Mouse (Mus musculus): ENCODE measurements around the gene Ccdc51. TPM values are rescaled to one million over a fixed set of nuclear protein-coding genes. Genes with fewer than 3 reads are reported as not detected.

The Ccdc51 gene
- total RNA-seq, 2 experiments from 2014 or later = 7.9 to 8.1 TPM

DNA sequence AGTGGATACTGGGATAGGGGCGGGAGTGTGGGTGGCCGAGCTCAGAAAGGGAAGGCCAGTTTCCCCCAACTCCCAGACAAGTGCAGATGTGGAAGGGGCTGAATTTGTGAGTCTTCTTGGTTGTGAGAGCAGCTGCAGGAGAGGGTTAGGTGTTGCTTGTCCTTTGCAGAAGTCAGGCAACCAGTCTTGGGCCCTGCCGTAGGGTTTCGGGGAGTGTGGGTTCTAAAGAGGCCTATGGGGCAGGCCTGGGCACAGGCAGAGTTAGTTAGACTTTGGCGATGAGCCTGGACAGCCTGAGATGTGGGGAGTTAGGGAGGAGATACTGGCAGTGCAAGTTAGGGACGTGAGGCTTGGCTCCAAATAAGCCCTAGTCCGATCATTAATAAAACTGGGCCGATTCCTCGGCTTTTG is 14.0 kb downstream of the Ccdc51 start:
- no peak for DNase-seq (ENCODE audit: low spot score)

DNA sequence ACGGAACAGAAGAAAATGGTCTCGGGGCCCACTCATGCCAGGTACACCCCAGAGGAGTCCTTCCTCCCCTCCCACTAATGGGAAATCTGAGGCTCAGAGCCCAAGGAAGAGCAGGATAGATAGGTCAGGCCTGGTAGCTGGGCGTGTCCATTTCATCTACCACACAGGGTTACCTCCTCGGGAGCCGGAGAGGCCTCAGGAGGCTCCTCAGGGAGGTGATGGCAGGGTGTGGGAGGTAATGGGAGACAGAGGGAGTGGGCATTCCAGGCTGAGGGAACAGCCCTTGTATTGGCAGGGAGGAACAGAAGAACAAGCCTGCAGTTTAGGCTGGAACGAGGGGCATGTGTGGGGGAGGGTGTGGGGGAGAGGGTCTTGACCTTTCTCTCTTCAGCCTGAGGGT is 14.6 kb downstream of the Ccdc51 start:
- DNase-seq (ENCODE audit: low spot score) = no peak

DNA sequence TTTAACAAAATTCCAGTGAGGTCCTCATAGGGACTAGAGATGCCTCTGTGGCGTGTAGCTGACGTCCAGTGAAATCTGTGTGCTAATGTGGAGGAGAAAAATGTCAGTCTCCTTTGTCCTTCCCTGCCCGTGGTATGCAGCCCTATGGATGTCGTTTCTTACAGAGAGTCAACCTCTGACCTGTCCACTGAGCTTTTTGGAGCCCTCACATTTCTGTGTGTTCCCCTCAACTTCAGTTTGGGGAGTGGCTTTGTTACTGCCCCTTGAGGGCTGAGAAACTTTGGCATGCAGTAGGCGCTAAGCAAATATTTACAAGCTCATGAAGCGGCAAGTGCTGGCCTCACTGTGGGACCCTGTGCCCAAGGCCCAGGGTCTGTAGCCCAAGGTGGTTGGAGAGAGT is 15.0 kb downstream of the Ccdc51 start:
- no peak for DNase-seq (ENCODE audit: low spot score)

DNA sequence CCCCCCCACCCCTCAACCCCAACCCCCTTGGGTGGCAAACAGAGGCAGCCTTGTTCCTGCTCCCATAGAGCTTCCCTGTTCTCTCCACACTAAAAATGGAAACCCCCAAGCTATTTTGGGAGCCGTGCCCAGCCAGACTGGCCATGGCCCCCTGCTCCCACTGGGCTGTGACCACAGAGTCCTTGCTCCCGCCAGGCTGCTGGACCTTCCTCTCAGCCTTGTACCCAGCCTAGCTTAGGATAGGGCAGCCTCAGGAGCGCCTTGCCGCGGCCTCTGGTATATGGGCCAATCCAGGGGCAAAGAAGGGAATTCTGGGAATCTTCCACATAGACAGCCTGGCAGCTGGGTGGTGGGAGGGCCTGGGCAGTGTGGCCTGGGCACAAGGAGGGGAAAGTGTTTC is 15.5 kb downstream of the Ccdc51 start:
- DNase-seq (ENCODE audit: low spot score) = no peak

DNA sequence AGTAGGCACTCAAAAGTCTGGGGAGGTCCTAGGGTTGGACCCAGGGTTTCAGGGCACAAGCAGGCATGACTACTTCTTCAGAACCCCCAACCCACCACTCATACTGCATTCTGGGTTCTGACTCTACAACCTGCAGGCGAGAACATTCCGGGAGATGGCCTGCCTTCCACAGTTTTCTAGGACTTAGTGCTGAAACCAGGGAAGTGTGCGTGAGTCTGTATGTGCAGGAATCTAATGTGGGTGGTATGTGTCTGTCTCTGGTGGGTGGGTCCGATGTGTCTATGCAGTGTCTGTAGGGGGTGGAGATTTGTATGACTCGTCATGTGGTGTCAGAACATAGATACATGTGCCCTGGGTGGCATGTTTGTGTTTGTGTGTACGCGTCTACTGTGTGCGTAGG is 16.1 kb downstream of the Ccdc51 start:
- DNase-seq (ENCODE audit: low spot score) = no peak

DNA sequence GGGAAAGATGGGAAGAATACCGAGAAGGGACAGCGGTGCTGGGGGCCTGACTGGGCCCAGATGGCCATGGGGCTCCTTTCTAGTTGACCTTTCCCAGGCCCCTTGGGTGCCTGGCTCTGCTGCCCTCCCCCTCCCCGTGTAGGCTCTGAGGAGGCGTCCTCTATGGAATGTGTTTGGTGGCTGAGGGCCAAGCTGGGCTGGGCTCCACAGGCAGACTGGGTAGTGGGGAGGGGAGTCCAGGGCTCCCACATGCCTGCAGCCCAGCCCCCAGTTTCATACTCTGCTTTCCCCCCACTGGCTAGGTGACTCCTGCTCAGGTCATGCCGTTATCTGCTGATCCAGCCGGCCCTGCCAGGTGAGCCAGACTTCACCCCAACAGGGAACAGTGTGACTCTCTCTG is 16.7 kb downstream of the Ccdc51 start:
- no peak for DNase-seq (ENCODE audit: low spot score)

DNA sequence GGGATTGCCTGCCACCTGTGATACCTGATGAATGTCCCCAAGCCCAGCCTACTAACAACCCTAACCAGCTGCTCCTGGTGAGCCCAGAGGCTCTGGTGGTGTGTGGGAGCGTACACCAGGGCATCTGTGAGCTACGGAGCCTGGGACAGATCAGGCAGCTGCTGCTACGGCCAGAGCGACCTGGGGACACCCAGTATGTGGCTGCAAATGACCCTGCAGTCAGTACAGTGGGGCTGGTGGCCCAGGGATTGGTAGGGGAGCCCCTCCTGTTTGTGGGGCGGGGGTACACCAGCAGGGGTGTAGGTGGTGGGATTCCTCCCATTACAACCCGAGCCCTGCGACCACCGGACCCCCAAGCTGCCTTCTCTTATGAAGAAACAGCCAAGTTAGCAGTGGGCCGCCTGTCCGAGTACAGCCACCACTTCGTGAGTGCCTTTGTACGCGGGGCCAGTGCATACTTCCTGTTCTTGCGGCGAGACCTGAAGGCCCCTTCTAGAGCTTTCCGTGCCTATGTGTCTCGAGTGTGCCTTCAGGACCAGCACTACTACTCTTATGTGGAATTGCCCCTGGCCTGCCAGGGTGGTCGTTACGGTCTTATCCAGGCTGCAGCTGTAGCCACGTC is 18.1 kb downstream of the Ccdc51 start:
- DNase-seq (ENCODE audit: low spot score) = no peak

DNA sequence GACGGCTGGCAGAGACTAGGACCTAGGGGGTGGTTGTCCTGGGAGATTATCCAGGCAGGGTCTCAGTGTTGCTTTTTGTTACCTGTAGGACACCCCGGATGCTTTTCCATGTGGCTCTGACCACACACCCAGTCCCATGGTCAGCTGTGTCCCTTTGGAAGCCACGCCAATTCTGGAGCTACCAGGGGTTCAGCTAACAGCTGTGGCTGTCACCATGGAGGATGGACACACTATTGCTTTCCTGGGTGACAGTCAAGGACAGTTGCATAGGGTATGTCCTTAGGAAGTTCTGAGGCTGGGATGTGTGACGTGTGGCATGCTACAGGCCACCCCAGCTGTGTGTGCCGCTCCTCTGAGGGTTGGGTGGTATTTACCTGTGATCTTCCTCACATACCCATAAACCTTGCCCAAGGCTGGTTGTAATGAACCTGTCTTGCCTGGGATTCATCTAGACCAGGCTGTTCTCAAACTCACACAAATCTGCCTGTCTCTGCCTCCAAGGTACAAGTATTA is 19.7 kb downstream of the Ccdc51 start:
- DNase-seq (ENCODE audit: low spot score) = no peak

DNA sequence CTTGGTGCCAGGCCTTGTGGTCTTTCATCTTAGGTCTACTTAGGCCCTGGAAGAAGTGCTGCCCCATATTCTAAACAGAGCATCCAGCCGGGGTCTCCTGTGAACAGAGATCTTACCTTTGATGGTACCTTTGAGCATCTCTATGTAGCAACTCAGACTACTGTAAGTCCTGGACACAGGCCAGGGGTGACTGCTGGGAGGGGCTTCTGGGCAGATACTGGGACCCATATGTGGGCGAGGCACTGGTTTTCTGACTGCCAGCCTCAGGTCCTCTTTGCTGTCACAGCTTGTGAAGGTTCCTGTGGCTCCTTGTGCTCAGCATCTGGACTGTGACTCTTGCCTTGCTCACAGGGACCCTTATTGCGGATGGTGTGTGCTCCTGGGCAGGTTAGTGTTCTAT is 20.2 kb downstream of the Ccdc51 start:
- DNase-seq (ENCODE audit: low spot score) = no peak

DNA sequence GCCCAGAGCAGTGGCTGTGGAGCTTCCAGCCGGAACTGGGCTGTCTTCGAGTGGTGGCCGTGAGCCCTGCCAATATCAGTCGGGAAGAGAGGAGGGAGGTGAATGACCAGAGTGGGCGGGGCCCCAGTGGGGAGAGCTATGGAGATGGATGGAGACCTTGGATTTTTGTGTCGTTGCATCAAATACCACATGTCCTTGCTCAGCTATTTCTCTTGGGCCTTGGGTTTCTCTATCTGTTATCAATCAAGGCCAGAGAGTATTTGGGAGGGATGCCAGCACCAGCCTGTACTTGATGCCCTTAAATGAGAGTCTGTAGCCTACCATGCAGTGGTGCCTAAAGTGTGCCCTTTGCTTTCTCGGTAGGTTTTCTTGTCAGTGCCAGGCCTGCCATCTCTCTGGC is 21.0 kb downstream of the Ccdc51 start:
- DNase-seq (ENCODE audit: low spot score) = no peak

DNA sequence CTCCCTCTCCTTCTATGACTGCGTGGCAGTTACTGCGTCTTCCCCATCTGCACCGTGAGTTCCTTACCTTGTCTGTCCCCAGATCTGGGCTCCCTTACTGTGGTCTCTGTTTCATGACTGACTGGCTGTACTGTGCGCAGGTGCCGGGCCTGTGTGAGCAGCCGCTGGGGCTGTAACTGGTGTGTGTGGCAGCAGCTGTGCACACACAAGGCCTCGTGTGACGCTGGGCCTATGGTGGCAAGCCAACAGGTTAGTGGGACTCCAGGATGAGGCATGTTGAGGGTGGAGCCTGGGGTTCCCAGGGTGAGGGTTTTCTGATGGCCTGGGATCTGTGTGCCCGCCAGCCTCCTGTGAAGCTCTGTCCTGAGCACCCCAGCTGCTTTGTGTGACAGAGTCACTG is 21.8 kb downstream of the Ccdc51 start:
- DNase-seq (ENCODE audit: low spot score) = no peak

DNA sequence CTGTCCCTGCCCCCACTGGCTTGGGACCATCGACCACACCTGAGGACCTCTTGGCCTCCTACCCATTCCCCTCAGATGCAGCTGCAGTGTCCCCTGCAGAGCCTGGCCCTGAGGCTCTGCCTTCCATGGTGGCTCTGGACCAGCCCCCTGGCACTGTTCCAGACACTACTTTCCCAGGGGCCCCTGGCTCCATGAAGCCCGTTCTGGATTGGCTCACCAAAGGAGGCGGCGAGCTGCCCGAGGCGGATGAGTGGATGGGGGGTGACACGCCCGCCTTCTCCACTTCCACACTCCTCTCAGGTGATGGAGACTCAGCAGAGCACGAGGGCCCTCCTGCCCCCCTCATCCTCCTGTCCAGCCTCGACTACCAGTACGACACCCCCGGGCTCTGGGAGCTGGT is 22.7 kb downstream of the Ccdc51 start:
- no peak for DNase-seq (ENCODE audit: low spot score)

DNA sequence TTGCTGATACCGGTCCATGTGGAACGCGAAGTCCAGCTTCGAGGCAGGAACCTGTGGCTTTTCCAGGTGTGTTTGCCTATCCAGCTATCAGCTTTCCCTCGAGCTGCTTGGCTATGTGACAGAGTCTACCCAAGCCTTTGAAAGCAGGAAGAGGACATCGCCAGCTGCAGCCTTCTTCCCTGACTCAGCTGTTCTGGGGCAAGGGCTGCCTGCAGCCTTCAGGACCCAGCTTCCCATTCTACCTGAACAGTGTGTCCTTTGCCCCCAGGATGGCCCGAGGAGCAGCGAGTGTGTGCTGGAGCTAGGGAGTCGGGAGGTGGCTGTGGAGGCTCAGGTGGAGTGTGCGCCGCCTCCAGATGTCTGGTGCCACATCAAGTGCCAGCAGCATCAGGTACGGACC is 23.4 kb downstream of the Ccdc51 start:
- no peak for DNase-seq (ENCODE audit: low spot score)

DNA sequence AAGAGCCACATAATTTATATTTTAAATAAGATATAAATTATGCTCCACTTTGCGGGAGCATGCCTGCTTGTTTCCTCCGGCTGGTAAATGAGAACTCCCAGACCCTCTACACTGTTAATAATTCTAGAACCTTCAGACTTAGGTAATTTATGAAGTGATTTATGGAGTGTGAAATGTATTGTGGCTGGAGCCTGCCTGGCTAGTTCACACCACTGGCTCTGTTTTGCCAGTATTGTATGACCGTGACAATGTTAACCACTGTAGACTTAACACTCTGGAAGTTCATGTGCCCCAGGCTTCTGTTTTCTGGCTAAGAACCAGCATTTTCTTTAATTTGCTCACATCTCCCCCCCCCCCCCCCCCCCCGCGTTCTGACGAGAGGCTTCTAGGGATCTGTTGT is 25.0 kb downstream of the Ccdc51 start:
- DNase-seq (ENCODE audit: low spot score) = no peak

DNA sequence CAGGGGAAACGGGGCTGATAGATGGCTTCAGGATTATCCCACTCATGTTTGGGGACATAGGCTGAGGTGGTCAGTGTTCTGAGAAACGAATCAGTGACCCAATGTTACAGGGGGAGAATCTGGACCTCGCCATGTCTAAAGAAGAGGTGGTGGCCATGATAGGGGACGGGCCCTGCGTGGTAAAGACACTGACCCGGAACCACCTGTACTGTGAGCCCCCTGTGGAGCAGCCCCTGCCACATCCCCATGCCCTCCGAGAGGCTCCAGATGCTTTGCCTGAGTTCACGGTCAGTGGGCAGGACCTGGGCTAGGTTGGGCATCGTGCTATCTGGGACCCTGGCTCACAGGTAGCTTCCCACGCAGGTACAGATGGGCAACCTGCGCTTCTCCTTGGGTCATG is 27.9 kb downstream of the Ccdc51 start:
- DNase-seq (ENCODE audit: low spot score) = no peak

DNA sequence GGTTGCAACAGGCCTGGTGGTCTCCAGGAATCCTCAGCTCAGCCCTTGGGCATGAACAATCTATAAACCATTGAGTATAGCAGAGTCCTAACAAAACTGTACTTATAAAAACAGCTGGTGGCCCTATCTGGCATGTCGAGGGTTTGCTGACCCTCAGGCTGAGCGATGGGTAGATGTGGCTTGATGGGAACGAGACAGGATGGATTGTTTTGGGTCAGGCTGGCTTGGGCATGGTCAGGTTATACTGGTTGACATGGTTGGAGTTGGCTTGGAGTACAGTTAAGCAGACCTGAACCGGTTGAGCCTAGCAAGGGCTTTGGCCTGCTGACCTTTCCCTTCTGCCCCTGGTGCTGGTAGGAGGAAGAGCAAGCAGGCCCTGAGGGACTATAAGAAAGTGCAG is 28.8 kb downstream of the Ccdc51 start:
- no peak for DNase-seq (ENCODE audit: low spot score)

DNA sequence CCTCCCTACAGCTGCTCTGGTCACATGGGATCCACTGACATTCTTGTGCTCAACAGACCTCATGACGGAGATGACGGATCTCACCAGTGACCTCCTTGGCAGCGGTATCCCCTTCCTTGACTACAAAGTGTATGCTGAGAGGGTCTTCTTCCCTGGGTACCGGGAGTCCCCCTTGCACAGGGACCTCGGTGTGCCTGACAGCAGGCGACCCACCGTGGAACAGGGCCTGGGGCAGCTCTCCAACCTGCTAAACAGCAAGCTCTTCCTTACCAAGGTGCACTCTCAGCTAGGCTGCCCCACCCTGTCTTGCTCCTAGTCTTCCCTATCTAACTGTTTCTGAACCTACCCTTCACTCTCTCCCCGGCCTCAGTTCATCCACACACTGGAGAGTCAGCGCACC is 29.3 kb downstream of the Ccdc51 start:
- no peak for DNase-seq (ENCODE audit: low spot score)

DNA sequence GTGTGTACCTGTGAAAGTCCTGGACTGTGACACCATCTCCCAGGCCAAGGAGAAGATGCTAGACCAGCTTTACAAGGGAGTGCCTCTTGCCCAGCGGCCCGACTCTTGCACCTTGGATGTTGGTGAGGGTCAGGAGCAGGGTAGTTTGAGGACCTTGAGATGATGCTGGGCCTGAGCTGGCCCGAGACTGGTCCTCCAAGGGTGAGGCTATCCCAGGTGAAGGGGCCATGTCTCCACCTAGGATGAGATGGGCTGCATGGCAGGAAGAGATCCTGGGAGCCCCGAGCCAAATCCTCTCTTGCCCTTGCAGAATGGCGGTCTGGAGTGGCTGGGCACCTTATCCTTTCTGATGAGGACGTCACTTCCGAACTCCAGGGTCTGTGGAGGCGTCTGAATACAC is 31.0 kb downstream of the Ccdc51 start:
- no peak for DNase-seq (ENCODE audit: low spot score)

DNA sequence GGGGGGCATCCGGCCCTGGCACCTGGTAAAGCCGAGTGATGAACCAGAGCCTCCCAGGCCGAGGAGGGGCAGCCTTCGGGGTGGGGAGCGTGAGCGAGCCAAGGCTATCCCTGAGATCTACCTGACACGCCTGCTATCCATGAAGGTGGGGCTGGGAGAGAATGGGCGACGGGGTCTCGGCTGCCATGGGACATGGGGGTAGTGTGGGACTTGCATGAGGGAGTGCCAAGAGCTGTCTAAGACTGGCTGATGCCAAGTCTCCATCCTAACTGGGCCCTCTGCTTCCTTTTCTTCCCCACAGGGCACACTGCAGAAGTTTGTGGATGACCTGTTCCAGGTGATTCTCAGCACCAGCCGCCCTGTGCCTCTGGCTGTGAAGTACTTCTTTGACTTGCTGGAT is 32.0 kb downstream of the Ccdc51 start:
- DNase-seq (ENCODE audit: low spot score) = no peak

DNA sequence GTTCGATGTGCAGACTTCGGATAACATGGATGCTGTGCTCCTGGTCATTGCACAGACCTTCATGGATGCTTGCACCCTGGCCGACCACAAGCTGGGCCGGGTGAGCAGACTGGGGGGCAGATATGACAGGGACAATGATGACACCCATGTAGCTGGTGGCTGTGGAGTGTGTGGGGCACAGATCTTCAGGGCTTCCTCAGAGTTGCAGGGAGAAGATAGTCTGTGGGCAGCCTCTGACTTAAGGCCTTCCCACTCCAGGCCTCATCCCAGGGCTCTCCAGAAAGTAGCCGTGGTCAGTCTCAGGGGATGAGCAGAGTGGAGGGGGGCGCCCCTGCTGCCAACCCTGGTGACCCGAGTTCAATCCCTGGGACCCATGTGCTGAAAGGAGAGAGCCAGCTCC is 32.6 kb downstream of the Ccdc51 start:
- DNase-seq (ENCODE audit: low spot score) = no peak

DNA sequence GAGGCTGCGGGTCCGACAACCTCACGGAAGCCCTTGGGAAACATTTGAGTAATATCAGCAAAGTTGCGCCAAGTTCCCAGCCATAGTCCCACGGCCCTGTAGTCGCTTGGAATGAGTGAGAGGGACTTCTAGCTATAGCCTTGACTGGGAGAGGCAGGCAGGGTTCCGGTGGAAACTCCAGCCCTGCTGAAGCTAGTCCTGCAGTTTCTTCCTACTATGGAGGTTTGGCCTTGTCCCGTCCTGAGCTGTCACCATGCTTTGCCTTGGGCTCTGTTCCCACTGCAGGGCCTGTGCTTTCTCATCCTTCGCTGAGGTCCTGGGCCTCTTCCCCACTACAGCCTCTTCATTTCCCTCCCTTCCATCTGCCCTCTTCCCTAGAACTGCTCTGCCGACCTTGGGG is 33.9 kb downstream of the Ccdc51 start:
- DNase-seq (ENCODE audit: low spot score) = no peak

DNA sequence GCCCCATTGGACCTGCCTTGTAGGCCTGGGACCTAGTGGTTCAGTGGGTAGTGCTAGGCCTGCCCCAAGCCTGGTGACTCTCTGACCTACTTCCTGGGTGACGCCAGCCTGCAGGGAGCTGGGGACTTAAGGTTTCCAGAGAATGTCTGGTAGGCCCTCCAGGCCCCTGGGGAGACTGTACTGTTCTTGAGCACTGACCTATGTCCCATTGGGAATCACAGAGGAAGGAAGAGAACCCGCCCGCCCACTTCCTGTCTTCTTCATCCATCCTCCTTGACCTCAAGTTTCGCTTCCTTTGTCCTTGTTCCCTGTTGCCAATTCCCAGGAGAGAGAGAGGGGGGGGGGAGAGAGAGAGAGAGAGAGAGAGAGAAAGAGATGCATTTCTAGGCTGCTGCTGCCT is 35.8 kb downstream of the Ccdc51 start:
- DNase-seq (ENCODE audit: low spot score) = no peak

DNA sequence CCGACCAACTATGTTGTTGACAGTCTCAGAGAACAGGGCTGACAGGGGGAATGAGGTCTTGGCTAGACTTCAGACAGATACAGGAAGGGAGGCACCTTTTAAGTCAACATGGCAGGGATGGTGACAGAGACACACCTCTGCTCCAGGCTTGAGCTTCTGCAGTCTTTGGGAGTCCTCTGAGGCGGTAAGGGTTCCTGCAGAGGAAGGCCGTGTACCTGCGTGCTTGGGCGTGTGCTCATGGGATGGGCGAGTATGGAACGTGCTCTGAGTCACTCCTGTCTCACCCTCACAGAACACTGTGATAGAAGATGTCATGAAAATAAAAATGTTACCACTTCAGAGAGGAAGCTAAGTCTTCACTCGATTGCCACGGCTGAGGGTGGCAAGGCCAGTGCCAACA is 37.3 kb downstream of the Ccdc51 start:
- no peak for DNase-seq (ENCODE audit: low spot score)

DNA sequence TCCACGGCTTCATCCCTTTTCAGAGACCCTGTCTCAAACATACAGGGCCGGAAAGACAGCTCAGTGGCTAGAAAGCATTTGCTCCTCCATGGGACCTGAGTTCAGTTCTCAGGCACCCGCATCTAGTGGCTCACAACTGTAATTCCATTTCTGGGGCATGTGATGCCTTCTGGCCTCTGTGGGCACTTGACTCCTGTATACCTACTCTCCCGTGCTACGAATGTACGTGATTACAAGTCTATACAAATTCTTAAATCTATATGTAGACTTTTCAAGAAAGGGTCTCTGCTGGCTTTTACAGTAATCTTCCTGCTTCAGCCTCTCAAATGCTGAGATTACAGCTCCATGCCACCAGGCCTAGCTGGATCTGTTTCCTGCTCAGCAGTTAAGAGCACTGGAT is 38.7 kb downstream of the Ccdc51 start:
- no peak for DNase-seq (ENCODE audit: low spot score)

Data from gastrocnemius, adult 18-20 months (tissue).